In the genomic region with DNA sequence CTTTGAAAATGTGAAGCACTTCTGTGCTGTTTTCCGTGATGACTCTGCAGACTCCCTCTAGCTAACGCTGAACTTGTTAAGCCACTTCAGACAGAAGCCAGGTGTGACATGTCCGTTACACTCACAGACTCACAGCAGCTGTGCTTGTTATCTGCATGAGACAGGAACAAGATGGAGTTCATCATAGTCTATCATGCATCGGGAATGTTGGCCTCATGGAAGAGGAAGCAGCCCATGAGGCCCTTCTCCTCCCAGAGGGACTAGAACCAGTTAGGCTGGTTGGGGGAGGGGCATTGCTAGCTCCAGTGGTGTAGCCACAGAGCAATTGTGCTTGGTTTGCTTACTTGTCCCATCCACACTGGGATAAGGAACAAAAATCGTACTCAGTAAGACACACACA, we compare ENCODE assay signal across 17 mouse cellular contexts.
DNase-seq lines count a peak whose midpoint lies in the region; ATAC-seq and TF ChIP-seq lines count a peak whose summit lies in the region.
"Had no signal": no experiment of that assay in that cellular context is flagged by ENCODE, and none has a peak within 500 bp of the region (broad histone marks: within the 10 kb centered on the region; RNA-seq: fewer than 3 reads in every experiment).

No protein-coding gene starts in this region.

- TF ChIP-seq CTCF in heart, postnatal 0 days (IDR thresholded peaks at IDR 0.05; ENCODE audit: low read depth): no peak

- no peak overlapping the region for H3K4me3 ChIP-seq in kidney, embryonic 16.5 days (ENCODE audit: low read length)
- H3K4me3 ChIP-seq in heart, embryonic 10.5 days: no peak overlapping the region
- H3K4me3 ChIP-seq in heart, postnatal 0 days (ENCODE audit: low read depth, low read length): no peak overlapping the region
- H3K4me3 ChIP-seq: embryonic facial prominence, embryonic 15.5 days; left cerebral cortex, adult 2 months; limb, embryonic 15.5 days; neural tube, embryonic 13.5 days had no signal

- ATAC-seq in kidney, embryonic 16.5 days (ENCODE audit: low FRiP score, low TSS enrichment): peak; percentile 70
- ATAC-seq in heart, postnatal 0 days (ENCODE audit: insufficient read depth, low read depth): peak; percentile 81
- ATAC-seq in erythroid progenitor cell, adult 5-6 weeks (replicated peaks; ENCODE audit: low FRiP score, poor library complexity, severe bottlenecking): no peak
- ATAC-seq: forebrain, embryonic 14.5 days; midbrain, embryonic 16.5 days had no signal

- no peak overlapping the region for H3K4me2 ChIP-seq in kidney, embryonic 16.5 days (replicated peaks; ENCODE audit: low read depth, low read length)
- no peak overlapping the region for H3K4me2 ChIP-seq in heart, postnatal 0 days (ENCODE audit: low read depth, low read length)
- H3K4me2 ChIP-seq: embryonic facial prominence, embryonic 15.5 days; limb, embryonic 15.5 days; neural tube, embryonic 13.5 days had no signal

- H3K9me3 ChIP-seq in kidney, embryonic 16.5 days (ENCODE audit: low read length): peaks cover 8% of the 10 kb centered on the region
- peaks cover 4% of the 10 kb centered on the region; the same call in 1 of the 2 replicates for H3K9me3 ChIP-seq in heart, embryonic 10.5 days
- H3K9me3 ChIP-seq in heart, postnatal 0 days (replicated peaks; ENCODE audit: control insufficient read depth, low read length): no peaks in the 10 kb centered on the region
- H3K9me3 ChIP-seq: embryonic facial prominence, embryonic 15.5 days; limb, embryonic 15.5 days; neural tube, embryonic 13.5 days had no signal

- TF ChIP-seq EP300 in heart, postnatal 0 days (IDR thresholded peaks at IDR 0.05; ENCODE audit: low read depth): no peak

- no peak for DNase-seq in kidney, adult 8-10 months
- DNase-seq in heart, embryonic 10.5 days (ENCODE audit: low spot score): peak; percentile 77
- DNase-seq in heart, postnatal 0 days (ENCODE audit: low spot score): no peak
- DNase-seq in lung, postnatal 10 days: peak; percentile 70
- no peak for DNase-seq in cerebellum, postnatal 25 days
- DNase-seq in layer of hippocampus, adult 9-11 months: no peak
- DNase-seq: adrenal gland, postnatal 14 days; cerebellum, postnatal 14 days had no signal

- H3K9ac ChIP-seq in kidney, embryonic 16.5 days (replicated peaks; ENCODE audit: low read length): no peak overlapping the region
- H3K9ac ChIP-seq in heart, postnatal 0 days (replicated peaks; ENCODE audit: low read depth, low read length): no peak overlapping the region
- H3K9ac ChIP-seq: embryonic facial prominence, embryonic 15.5 days; limb, embryonic 15.5 days; neural tube, embryonic 13.5 days had no signal

- no peak overlapping the region for H3K27ac ChIP-seq in kidney, embryonic 16.5 days (ENCODE audit: low read length)
- no peak overlapping the region for H3K27ac ChIP-seq in heart, embryonic 10.5 days
- no peak overlapping the region for H3K27ac ChIP-seq in heart, postnatal 0 days (ENCODE audit: low read depth)
- H3K27ac ChIP-seq: embryonic facial prominence, embryonic 15.5 days; left cerebral cortex, adult 2 months; limb, embryonic 15.5 days; neural tube, embryonic 13.5 days had no signal

- H3K27me3 ChIP-seq in kidney, embryonic 16.5 days (ENCODE audit: insufficient read depth, low read length): no peaks in the 10 kb centered on the region
- H3K27me3 ChIP-seq in heart, embryonic 10.5 days (ENCODE audit: insufficient read depth, poor library complexity, severe bottlenecking): no peaks in the 10 kb centered on the region
- 0 out of 2 replicates have a peak, but pooled peaks cover 11% of the 10 kb centered on the region for H3K27me3 ChIP-seq in heart, postnatal 0 days (ENCODE audit: control insufficient read depth, insufficient read depth, low read length)
- H3K27me3 ChIP-seq: embryonic facial prominence, embryonic 15.5 days; limb, embryonic 15.5 days; neural tube, embryonic 13.5 days had no signal

- WGBS in kidney, embryonic 16.5 days: 59% methylated on average over 5 of the region's 5 CpGs
- 54% methylated on average over 5 of the region's 5 CpGs for WGBS in heart, embryonic 10.5 days
- 56% methylated on average over 5 of the region's 5 CpGs for WGBS in heart, postnatal 0 days

- no peaks in the 10 kb centered on the region for H3K36me3 ChIP-seq in kidney, embryonic 16.5 days (ENCODE audit: insufficient read depth, low read length)
- H3K36me3 ChIP-seq in heart, embryonic 10.5 days: no peaks in the 10 kb centered on the region
- no peaks in the 10 kb centered on the region for H3K36me3 ChIP-seq in heart, postnatal 0 days (replicated peaks; ENCODE audit: control insufficient read depth, insufficient read depth, low read length)
- H3K36me3 ChIP-seq: embryonic facial prominence, embryonic 15.5 days; G1E; limb, embryonic 15.5 days; neural tube, embryonic 13.5 days had no signal

- H3K4me1 ChIP-seq in kidney, embryonic 16.5 days (ENCODE audit: insufficient read depth, low read length): no peaks in the 10 kb centered on the region
- H3K4me1 ChIP-seq in heart, embryonic 10.5 days: no peaks in the 10 kb centered on the region
- H3K4me1 ChIP-seq in heart, postnatal 0 days (ENCODE audit: control insufficient read depth, insufficient read depth): no peaks in the 10 kb centered on the region
- H3K4me1 ChIP-seq: embryonic facial prominence, embryonic 15.5 days; limb, embryonic 15.5 days had no signal

Comparison
In these comparisons a context has a peak if more than half of its experiments do, and no peak if none do; other contexts are left out.
1. DNase-seq: peak in heart, embryonic 10.5 days (single experiment) and lung, postnatal 10 days (single experiment); none in kidney, adult 8-10 months (0 of 2), heart, postnatal 0 days (single experiment), cerebellum, postnatal 25 days (0 of 2) and layer of hippocampus, adult 9-11 months (single experiment).